Mouse (Mus musculus): ENCODE results near the gene Aspscr1.

Aspscr1 gene

DNA sequence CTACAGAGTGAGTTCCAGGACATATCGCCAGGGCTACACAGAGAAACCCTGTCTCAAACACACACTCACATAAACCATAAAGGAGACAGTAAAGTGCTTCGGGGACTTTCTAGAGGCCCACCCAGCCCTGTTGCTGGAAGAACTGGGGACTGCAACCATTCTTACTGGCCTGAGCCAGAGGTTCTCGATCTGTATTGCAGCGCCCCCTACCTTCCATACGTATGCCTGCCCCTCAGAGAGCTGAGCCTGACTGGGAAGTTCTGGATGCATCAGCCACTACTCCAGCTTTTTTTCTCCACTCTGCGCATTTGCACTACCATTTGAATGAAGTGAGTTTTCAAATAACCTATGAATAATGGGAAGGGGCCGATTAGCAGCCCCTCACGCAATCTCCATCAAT lies 76.7 kb downstream of the Aspscr1 start:
- peak; percentile 39 for DNase-seq

- DNase-seq = no peak
These were observed 78.8 kb downstream of the Aspscr1 start for GRCm38 (mm10) chr11:120751606-120752005.

All from liver (tissue).